Mouse (Mus musculus) kidney, embryonic 14.5 days (tissue): ENCODE measurements around the gene Tmem88b. TPM values are rescaled to one million over a fixed set of nuclear protein-coding genes. Genes with fewer than 3 reads are reported as not detected.

Experiments used
- ATAC-seq: fragments of 200-750 bp; cut with Nextera tagmentation; 2 replicates; pipeline ENCODE4 v1.8.0; 2017; ENCODE audit warnings: moderate number of reproducible peaks, mild to moderate bottlenecking, moderate TSS enrichment, moderate library complexity; ENCODE audit not compliant: low FRiP score, low TSS enrichment
- H3K27ac ChIP-seq: fragments of 300-500 bp; sonication (generic); 2 replicates; pipeline ENCODE4 v1.5.1; 2014; ENCODE audit warnings: low read depth, mild to moderate bottlenecking, low read length, moderate library complexity, mixed read lengths
- H3K27me3 ChIP-seq: fragments of 300-500 bp; sonication (generic); 2 replicates; pipeline ENCODE4 v1.6.1; 2014; ENCODE audit warnings: mild to moderate bottlenecking, low read length; ENCODE audit not compliant: control insufficient read depth, insufficient read depth
- H3K36me3 ChIP-seq: fragments of 300-500 bp; sonication (generic); 2 replicates; pipeline ENCODE4 v1.6.1; 2014; ENCODE audit warnings: low read length, mixed read lengths; ENCODE audit not compliant: control insufficient read depth, insufficient read depth
- H3K4me1 ChIP-seq: fragments of 300-500 bp; sonication (generic); 2 replicates; pipeline ENCODE4 v1.6.1; 2014; ENCODE audit warnings: low read length, mixed read lengths; ENCODE audit not compliant: control insufficient read depth, insufficient read depth
- H3K4me2 ChIP-seq: fragments of 300-500 bp; sonication (generic); replicated peaks from 2 replicates; pipeline ENCODE4 v1.6.1; 2014; ENCODE audit warnings: low read depth, mild to moderate bottlenecking, low read length
- H3K4me3 ChIP-seq: fragments of 300-500 bp; sonication (generic); 2 replicates; pipeline ENCODE4 v1.5.1; 2014; ENCODE audit warnings: mild to moderate bottlenecking, low read length
- H3K9ac ChIP-seq: fragments of 300-500 bp; sonication (generic); 2 replicates; pipeline ENCODE4 v1.6.1; 2014; ENCODE audit warnings: low read depth, mild to moderate bottlenecking, low read length, moderate library complexity
- H3K9me3 ChIP-seq: fragments of 300-500 bp; sonication (generic); 2 replicates; pipeline ENCODE4 v1.6.1; 2016; ENCODE audit warnings: low read length; ENCODE audit not compliant: control insufficient read depth
- WGBS: fragments of 180-500 bp; shearing (Covaris S2); extraction: QIAGEN DNeasy Blood & Tissue Kit; methylation state at CpG from one replicate; pipeline ENCODE4 v1.1.7; 2014; 5-methylcytosine and 5-hydroxymethylcytosine counted together
- polyA plus RNA-seq: library from polyadenylated mRNA; unstranded; fragments of >200 nt; fragmentation: Nextera tagmentation; extraction: Ambion mirVana; gene quantifications from 2 replicates; pipeline ENCODE4 v1.2.1, GENCODE M21; 2014

The Tmem88b gene
- 0.20 and 0.32 TPM in 2 replicates for polyA plus RNA-seq

GRCm38 (mm10) chr4:155785819-155786218, at the start of gene Tmem88b:
Gene Tmem88b, minus strand, starts transcription at chr4:155785874.
- Histone ChIP-seq H3K4me3 (peak within 1 kb of the TSS; percentile 60; the same call in 1 of the 2 replicates), H3K4me1 (peaks cover 13% of the 10 kb centered on the region; the same call in 1 of the 2 replicates), H3K4me2 (peak within 1 kb of the TSS; percentile 87), H3K36me3 (no peaks in the 10 kb centered on the region), H3K27ac (no peak within 1 kb of the TSS), H3K9me3 (no peaks in the 10 kb centered on the region), H3K9ac (peak within 1 kb of the TSS; percentile 81), H3K27me3 (no peaks in the 10 kb centered on the region)
- 80% methylated on average over 5 of the region's 5 CpGs for WGBS
- ATAC-seq = no peak

- Histone ChIP-seq H3K4me1 (peaks cover 10% of the 10 kb centered on the region), H3K9me3 (no peaks in the 10 kb centered on the region), H3K4me2 (no peak overlapping the region), H3K27me3 (no peaks in the 10 kb centered on the region), H3K27ac (peak overlapping the region; percentile 11; the same call in 1 of the 2 replicates), H3K4me3 (no peak overlapping the region), H3K9ac (no peak overlapping the region), H3K36me3 (peaks cover 5% of the 10 kb centered on the region; the same call in 1 of the 2 replicates)
- peak; percentile 21 for ATAC-seq
- 39% methylated on average over 2 of the region's 2 CpGs for WGBS
Observed at GRCm38 (mm10) chr4:155833836-155834235, 48.2 kb upstream of the Tmem88b start.

GRCm38 (mm10) chr4:155833234-155833633, 47.6 kb upstream of the Tmem88b start:
- H3K9me3 ChIP-seq = no peaks in the 10 kb centered on the region
- H3K9ac ChIP-seq = no peak overlapping the region
- H3K4me1 ChIP-seq = peaks cover 10% of the 10 kb centered on the region
- H3K36me3 ChIP-seq = peaks cover 5% of the 10 kb centered on the region; the same call in 1 of the 2 replicates
- no peak overlapping the region for H3K27ac ChIP-seq
- no peak for ATAC-seq
- no peaks in the 10 kb centered on the region for H3K27me3 ChIP-seq
- H3K4me3 ChIP-seq = no peak overlapping the region
- no peak overlapping the region for H3K4me2 ChIP-seq
- WGBS = 84% methylated on average over 4 of the region's 4 CpGs

- H3K9me3 ChIP-seq = no peaks in the 10 kb centered on the region
- H3K4me2 ChIP-seq = peak overlapping the region; percentile 93
- peak overlapping the region; percentile 91 for H3K4me3 ChIP-seq
- no peak overlapping the region for H3K27ac ChIP-seq
- no peak for ATAC-seq
- H3K9ac ChIP-seq = peak overlapping the region; percentile 88
- H3K36me3 ChIP-seq = peaks cover 9% of the 10 kb centered on the region
- peaks cover 10% of the 10 kb centered on the region for H3K4me1 ChIP-seq
- WGBS = 57% methylated on average over 10 of the region's 10 CpGs
- no peaks in the 10 kb centered on the region for H3K27me3 ChIP-seq
Observed at GRCm38 (mm10) chr4:155832321-155832720, 46.6 kb upstream of the Tmem88b start.

- no peaks in the 10 kb centered on the region for H3K9me3 ChIP-seq
- H3K4me2 ChIP-seq = peak overlapping the region; percentile 93
- WGBS = under 1% methylated on average over 25 of the region's 25 CpGs
- H3K4me3 ChIP-seq = peak overlapping the region; percentile 91
- peak overlapping the region; percentile 88 for H3K9ac ChIP-seq
- H3K27ac ChIP-seq = peak overlapping the region; percentile 89
- peaks cover 10% of the 10 kb centered on the region for H3K4me1 ChIP-seq
- ATAC-seq = peak; percentile 22; the same call in 1 of the 2 replicates
- H3K36me3 ChIP-seq = peaks cover 12% of the 10 kb centered on the region
- H3K27me3 ChIP-seq = no peaks in the 10 kb centered on the region
Observed at GRCm38 (mm10) chr4:155831831-155832230, 46.2 kb upstream of the Tmem88b start.

GRCm38 (mm10) chr4:155831205-155831766, 45.6 kb upstream of the Tmem88b start, which contains the start of gene Aurkaip1:
Gene Aurkaip1, plus strand, starts transcription at chr4:155831272.
- peaks cover 10% of the 10 kb centered on the region for H3K4me1 ChIP-seq
- peaks cover 15% of the 10 kb centered on the region for H3K36me3 ChIP-seq
- H3K27ac ChIP-seq = peak within 1 kb of the TSS; percentile 89
- no peaks in the 10 kb centered on the region for H3K27me3 ChIP-seq
- WGBS = under 1% methylated on average over 49 of the region's 49 CpGs
- peak within 1 kb of the TSS; percentile 91 for H3K4me3 ChIP-seq
- H3K4me2 ChIP-seq = peak within 1 kb of the TSS; percentile 93
- ATAC-seq = peak; percentile 93
- H3K9ac ChIP-seq = peak within 1 kb of the TSS; percentile 88
- no peaks in the 10 kb centered on the region for H3K9me3 ChIP-seq

GRCm38 (mm10) chr4:155830596-155830995, 44.9 kb upstream of the Tmem88b start:
- 50% methylated on average over 8 of the region's 8 CpGs for whole genome bisulfite sequencing
- Histone ChIP-seq H3K27me3 (no peaks in the 10 kb centered on the region), H3K9ac (no peak overlapping the region), H3K4me2 (peak overlapping the region; percentile 93), H3K36me3 (peaks cover 18% of the 10 kb centered on the region), H3K4me1 (peaks cover 10% of the 10 kb centered on the region), H3K9me3 (no peaks in the 10 kb centered on the region), H3K4me3 (peak overlapping the region; percentile 91; the same call in 1 of the 2 replicates), H3K27ac (no peak overlapping the region)
- ATAC-seq = no peak

GRCm38 (mm10) chr4:155829866-155830265, 44.2 kb upstream of the Tmem88b start:
- Histone ChIP-seq H3K4me3 (no peak overlapping the region), H3K4me2 (no peak overlapping the region), H3K27ac (no peak overlapping the region), H3K9ac (no peak overlapping the region), H3K36me3 (peaks cover 25% of the 10 kb centered on the region), H3K4me1 (peaks cover 10% of the 10 kb centered on the region), H3K27me3 (no peaks in the 10 kb centered on the region), H3K9me3 (no peaks in the 10 kb centered on the region)
- 92% methylated on average over 4 of the region's 4 CpGs for WGBS
- ATAC-seq = no peak

- H3K4me2 ChIP-seq = no peak overlapping the region
- no peaks in the 10 kb centered on the region for H3K4me1 ChIP-seq
- H3K27ac ChIP-seq = no peak overlapping the region
- no peak overlapping the region for H3K4me3 ChIP-seq
- no peak for ATAC-seq
- H3K9me3 ChIP-seq = no peaks in the 10 kb centered on the region
- 97% methylated on average over 16 of the region's 16 CpGs for WGBS
- H3K36me3 ChIP-seq = peaks cover 84% of the 10 kb centered on the region
- no peak overlapping the region for H3K9ac ChIP-seq
- H3K27me3 ChIP-seq = no peaks in the 10 kb centered on the region
Observed at GRCm38 (mm10) chr4:155823443-155823842, 37.8 kb upstream of the Tmem88b start.
